Mouse (Mus musculus): Measurements from ENCODE around the gene Hras. TPM values are rescaled to one million over a fixed set of nuclear protein-coding genes. Genes with fewer than 3 reads are reported as not detected.

Gene Hras
- total and polyA plus RNA-seq, 3 experiments: 149 to 183 TPM; not detected in 1

GRCm38 (mm10) chr7:141164397-141164796, 29.4 kb downstream of the Hras start:
- H3K4me1 ChIP-seq (ENCODE audit: control insufficient read depth in 1 of 2, insufficient read depth in 2 of 2, low read length in 2 of 2): peaks cover 4 to 14% of the 10 kb centered on the region in 2 experiments; a peak in 3 of 4 replicates
- no peak for DNase-seq (ENCODE audit: low read depth, low spot score)
- no peak overlapping the region for H3K4me3 ChIP-seq (ENCODE audit: control insufficient read depth in 1 of 2, insufficient read depth in 1 of 2, low read depth in 2 of 2, low read length in 2 of 2)
- peaks cover 3 to 16% of the 10 kb centered on the region in 2 experiments; a peak in 3 of 4 replicates for H3K36me3 ChIP-seq (ENCODE audit: control insufficient read depth in 1 of 2, insufficient read depth in 2 of 2, low read length in 2 of 2)
- TF ChIP-seq CHD1 (IDR thresholded peaks at IDR 0.05; ENCODE audit: low read depth, low read length): no peak
- TF ChIP-seq USF2 (IDR thresholded peaks at IDR 0.05; ENCODE audit: borderline replicate concordance in 1 of 2, insufficient read depth in 1 of 2, low read depth in 1 of 2, low read length in 2 of 2): no peak
- TF ChIP-seq ELF1 (IDR thresholded peaks at IDR 0.05; ENCODE audit: low read depth, low read length): no peak
- TF ChIP-seq JUND (IDR thresholded peaks at IDR 0.05; ENCODE audit: low read depth, low read length): no peak
- peaks cover 4% of the 10 kb centered on the region for H3K79me2 ChIP-seq (ENCODE audit: control insufficient read depth, insufficient read depth, low read length, poor library complexity)
- no peak overlapping the region for H3K9ac ChIP-seq (ENCODE audit: control insufficient read depth, low read depth, low read length, poor library complexity, severe bottlenecking)
- no peaks in the 10 kb centered on the region for H3K27me3 ChIP-seq (ENCODE audit: control insufficient read depth in 1 of 2, insufficient read depth in 2 of 2, low read length in 2 of 2)
- H3K27ac ChIP-seq (ENCODE audit: control insufficient read depth, low read depth, low read length): no peak overlapping the region
- H3K9me3 ChIP-seq (replicated peaks; ENCODE audit: insufficient read depth, low read length): no peaks in the 10 kb centered on the region

- H3K27ac ChIP-seq (ENCODE audit: control insufficient read depth, low read depth, low read length): no peak overlapping the region
- no peak overlapping the region for H3K4me3 ChIP-seq (ENCODE audit: control insufficient read depth in 1 of 2, insufficient read depth in 1 of 2, low read depth in 2 of 2, low read length in 2 of 2)
- H3K9ac ChIP-seq (ENCODE audit: control insufficient read depth, low read depth, low read length, poor library complexity, severe bottlenecking): no peak overlapping the region
- no peaks in the 10 kb centered on the region for H3K9me3 ChIP-seq (replicated peaks; ENCODE audit: insufficient read depth, low read length)
- TF ChIP-seq TBP (IDR thresholded peaks at IDR 0.05; ENCODE audit: low read depth, low read length): no peak
- no peak for TF ChIP-seq ZC3H11A (IDR thresholded peaks at IDR 0.05; ENCODE audit: low read depth, low read length)
- no peak for TF ChIP-seq NELFE (IDR thresholded peaks at IDR 0.05; ENCODE audit: low read depth, low read length)
- no peak for TF ChIP-seq ZNF384 (IDR thresholded peaks at IDR 0.05; ENCODE audit: low read depth, low read length)
- TF ChIP-seq JUND (IDR thresholded peaks at IDR 0.05; ENCODE audit: low read depth, low read length): no peak
- TF ChIP-seq TAL1 (IDR thresholded peaks at IDR 0.05; ENCODE audit: low read length): no peak
- no peak for TF ChIP-seq UBTF (IDR thresholded peaks at IDR 0.05; ENCODE audit: borderline replicate concordance, insufficient read depth, low read depth, low read length)
- no peak for TF ChIP-seq RAD21 (IDR thresholded peaks at IDR 0.05; ENCODE audit: low read depth, low read length)
- TF ChIP-seq GABPA (IDR thresholded peaks at IDR 0.05; ENCODE audit: low read depth, low read length): no peak
- TF ChIP-seq ZMIZ1 (IDR thresholded peaks at IDR 0.05; ENCODE audit: low read depth, low read length): no peak
- no peak for TF ChIP-seq NRF1 (IDR thresholded peaks at IDR 0.05; ENCODE audit: insufficient read depth, low read depth, low read length, poor library complexity, severe bottlenecking)
- TF ChIP-seq CHD1 (IDR thresholded peaks at IDR 0.05; ENCODE audit: low read depth, low read length): no peak
- TF ChIP-seq ETS1 (IDR thresholded peaks at IDR 0.05; ENCODE audit: low read depth, low read length): no peak
- no peak for TF ChIP-seq BHLHE40 (IDR thresholded peaks at IDR 0.05; ENCODE audit: borderline replicate concordance, low read depth, low read length)
- TF ChIP-seq SMC3 (IDR thresholded peaks at IDR 0.05; ENCODE audit: low read depth, low read length): no peak
- TF ChIP-seq MXI1 (IDR thresholded peaks at IDR 0.05; ENCODE audit: low read depth, low read length): no peak
- no peak for TF ChIP-seq MAX (IDR thresholded peaks at IDR 0.05; ENCODE audit: low read length)
- H3K27me3 ChIP-seq (ENCODE audit: control insufficient read depth in 1 of 2, insufficient read depth in 2 of 2, low read length in 2 of 2): no peaks in the 10 kb centered on the region
- DNase-seq (ENCODE audit: low read depth, low spot score): no peak
- H3K4me1 ChIP-seq (ENCODE audit: control insufficient read depth in 1 of 2, insufficient read depth in 2 of 2, low read length in 2 of 2): no peaks in the 10 kb centered on the region
- H3K36me3 ChIP-seq (ENCODE audit: control insufficient read depth in 1 of 2, insufficient read depth in 2 of 2, low read length in 2 of 2): peaks cover 0 to 1% of the 10 kb centered on the region in 2 experiments; a peak in 2 of 4 replicates
- H3K79me2 ChIP-seq (ENCODE audit: control insufficient read depth, insufficient read depth, low read length, poor library complexity): no peaks in the 10 kb centered on the region
These were observed 38.4 kb downstream of the Hras start for GRCm38 (mm10) chr7:141155362-141155761.

All from MEL (cell line).